Mouse (Mus musculus): ENCODE results near the gene Scmh1.

DNA sequence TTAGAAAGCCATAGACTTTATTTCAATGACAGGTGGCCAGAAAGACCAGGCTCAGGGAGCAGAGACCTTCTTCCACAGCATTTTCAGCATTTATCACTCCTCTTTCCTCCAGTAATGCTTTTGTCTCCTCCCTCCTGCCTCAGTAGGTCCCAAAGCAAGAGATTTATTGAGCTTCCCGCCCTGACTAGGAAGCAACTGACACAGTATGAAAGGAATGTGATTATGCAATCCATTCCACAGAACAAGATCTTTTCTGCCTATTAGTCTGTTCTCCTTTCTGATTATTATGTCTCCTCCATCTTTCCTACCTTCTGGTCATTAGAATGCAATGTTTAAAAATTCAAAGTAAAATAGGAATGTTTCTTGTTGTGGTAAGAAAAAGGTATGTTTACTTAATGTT is 82.6 kb downstream of the Scmh1 start:
- TF ChIP-seq CTCF (IDR thresholded peaks at IDR 0.05; ENCODE audit: low read depth) (no peak), EP300 (IDR thresholded peaks at IDR 0.05; ENCODE audit: low read depth) (no peak)
